Mouse (Mus musculus) stomach, postnatal 0 days (tissue): ENCODE measurements around the gene Hbb-bh1.

Experiments
- CTCF ChIP-seq: IDR thresholded peaks from 2 replicates; pipeline ENCODE4 v1.5.1; 2016; ENCODE audit warnings: antibody characterized with exemption, low read depth, mild to moderate bottlenecking, moderate library complexity
- EP300 ChIP-seq: optimal IDR thresholded peaks from 2 replicates; pipeline ENCODE3; 2016; ENCODE audit warnings: antibody characterized with exemption

DNA sequence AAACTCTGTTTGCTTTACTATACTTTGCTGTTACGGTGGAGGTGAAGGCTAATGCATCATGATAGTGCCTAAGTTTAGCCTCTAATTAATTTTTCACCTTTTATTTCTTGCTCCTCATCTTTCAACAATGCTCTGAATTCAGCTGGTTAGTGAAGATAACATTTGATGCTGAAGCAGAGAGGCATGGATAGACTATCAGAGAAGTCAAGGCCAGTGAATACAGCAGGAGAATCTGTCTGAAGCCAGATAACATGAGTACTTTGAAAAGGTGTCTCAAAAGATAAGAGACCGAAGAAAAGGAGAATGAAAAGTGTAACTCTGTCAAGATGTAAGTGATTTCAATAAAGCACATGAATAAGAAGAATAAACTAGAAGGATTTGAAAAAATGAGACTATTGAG lies 34.1 kb upstream of the Hbb-bh1 start:
- TF ChIP-seq CTCF, result no peak
- TF ChIP-seq EP300, result no peak
